Mouse (Mus musculus) thymus, adult 2 months (tissue): ENCODE data around the gene Ap3m1. TPM values are rescaled to one million over a fixed set of nuclear protein-coding genes. Genes with fewer than 3 reads are reported as not detected.

ENCODE experiments used
- DNase-seq: peaks from one replicate; pipeline ENCODE4 v3.0.0; 2021
- H3K27ac ChIP-seq: fragments of 200-500 bp; 2 replicates; pipeline ENCODE4 v1.5.1; 2012; ENCODE audit warnings: low read length, control low read depth; ENCODE audit not compliant: control insufficient read depth, insufficient read depth
- H3K27me3 ChIP-seq: fragments of 200-500 bp; 2 replicates; pipeline ENCODE4 v1.6.1; 2012; ENCODE audit warnings: mild to moderate bottlenecking, low read length, moderate library complexity, mixed read lengths; ENCODE audit not compliant: control insufficient read depth, insufficient read depth
- H3K36me3 ChIP-seq: fragments of 200-500 bp; 2 replicates; pipeline ENCODE4 v1.6.1; 2012; ENCODE audit warnings: mild to moderate bottlenecking, low read length, moderate library complexity; ENCODE audit not compliant: control insufficient read depth, insufficient read depth
- H3K4me1 ChIP-seq: fragments of 200-500 bp; replicated peaks from 2 replicates; pipeline ENCODE4 v1.6.1; 2012; ENCODE audit warnings: low read length; ENCODE audit not compliant: control insufficient read depth, insufficient read depth
- H3K4me3 ChIP-seq: fragments of 200-500 bp; 2 replicates; pipeline ENCODE4 v1.5.1; 2012; ENCODE audit warnings: mild to moderate bottlenecking, low read length, control low read depth, moderate library complexity; ENCODE audit not compliant: control insufficient read depth, insufficient read depth
- CTCF ChIP-seq: fragments of 200-500 bp; IDR thresholded peaks from 2 replicates; pipeline ENCODE4 v1.5.1; 2012; ENCODE audit warnings: mild to moderate bottlenecking, control low read depth, low read length, moderate library complexity, borderline replicate concordance; ENCODE audit not compliant: control insufficient read depth, poor library complexity, insufficient read depth; ENCODE audit errors: extremely low read depth
- POLR2A ChIP-seq: fragments of 200-500 bp; IDR thresholded peaks from 2 replicates; pipeline ENCODE4 v1.6.1; 2012; ENCODE audit warnings: mild to moderate bottlenecking, low read length, control low read depth, moderate library complexity; ENCODE audit not compliant: control insufficient read depth, poor library complexity, insufficient read depth; ENCODE audit errors: extremely low read depth
- WGBS: fragments of 180-500 bp; shearing (Covaris S2); methylation state at CpG from one replicate; pipeline ENCODE4 v1.1.7; 2018; 5-methylcytosine and 5-hydroxymethylcytosine counted together
- polyA plus RNA-seq: library from polyadenylated mRNA; depleted of rRNA; stranded (reverse); fragments of >200 nt; gene quantifications from 2 replicates; pipeline ENCODE4 v1.2.3, GENCODE M21; 2012

Gene Ap3m1
- polyA plus RNA-seq, 1 experiment = 34.1 TPM

GRCm38 (mm10) chr14:21058972-21059371, 6.7 kb upstream of the Ap3m1 start:
- no peak for DNase-seq
- TF ChIP-seq CTCF (no peak), POLR2A (no peak)
- Histone ChIP-seq H3K27ac (no peak overlapping the region), H3K27me3 (no peaks in the 10 kb centered on the region), H3K4me1 (no peaks in the 10 kb centered on the region), H3K4me3 (no peak overlapping the region), H3K36me3 (no peaks in the 10 kb centered on the region)
- 96% methylated on average over 2 of the region's 2 CpGs for WGBS

DNA sequence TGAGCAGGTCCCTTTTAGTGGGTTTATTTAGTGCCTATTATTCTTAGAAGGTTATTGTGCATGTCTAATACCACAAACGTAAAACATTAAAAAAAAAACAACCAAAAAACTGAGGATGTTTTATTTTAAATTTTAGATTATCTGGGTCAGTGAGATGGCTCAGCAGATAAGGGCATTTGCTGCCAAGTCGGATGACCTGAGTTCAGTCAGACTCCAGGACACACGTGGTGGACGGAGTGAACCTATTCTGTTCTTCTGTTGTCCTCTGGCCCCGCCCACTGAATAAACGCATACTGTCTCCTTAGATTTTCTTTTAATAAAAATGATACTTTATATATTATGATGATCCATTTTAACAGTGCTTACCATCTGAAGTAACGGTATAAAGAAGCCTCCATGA, 1.3 kb upstream of the Ap3m1 start:
- Histone ChIP-seq H3K27ac (no peak overlapping the region), H3K4me1 (peaks cover 4% of the 10 kb centered on the region; the same call in 1 of the 2 replicates), H3K36me3 (no peaks in the 10 kb centered on the region), H3K4me3 (no peak overlapping the region), H3K27me3 (no peaks in the 10 kb centered on the region)
- no peak for DNase-seq
- no peak for TF ChIP-seq CTCF
- TF ChIP-seq POLR2A = no peak
- WGBS = 88% methylated on average over 7 of the region's 7 CpGs

GRCm38 (mm10) chr14:21053151-21053550, 843 bp upstream of the Ap3m1 start:
- Histone ChIP-seq H3K27me3 (no peaks in the 10 kb centered on the region), H3K27ac (no peak overlapping the region), H3K4me3 (peak overlapping the region; percentile 53; the same call in 1 of the 2 replicates), H3K4me1 (peaks cover 4% of the 10 kb centered on the region; the same call in 1 of the 2 replicates), H3K36me3 (no peaks in the 10 kb centered on the region)
- DNase-seq = no peak
- TF ChIP-seq POLR2A = no peak
- TF ChIP-seq CTCF = no peak
- WGBS = 17% methylated on average over 8 of the region's 8 CpGs

DNA sequence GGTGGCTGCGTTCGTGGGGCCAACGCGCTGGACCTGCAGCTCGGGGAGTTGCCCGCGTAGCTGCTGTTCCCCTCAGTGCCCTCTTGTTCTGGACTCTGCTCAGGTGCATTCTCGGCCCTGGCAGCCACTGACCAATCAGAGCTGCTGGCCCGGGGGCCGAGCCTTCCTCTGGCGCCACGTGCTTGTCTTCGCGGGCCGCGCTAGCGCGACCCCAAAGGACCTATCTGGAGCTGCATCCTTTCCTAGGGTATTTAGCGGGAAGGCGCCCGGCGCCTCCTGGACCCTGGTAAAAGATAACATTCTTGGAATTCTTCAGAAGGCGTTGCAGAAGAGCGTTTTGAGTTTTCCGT, 448 bp upstream of the Ap3m1 start:
- Histone ChIP-seq H3K27me3 (no peaks in the 10 kb centered on the region), H3K4me1 (peaks cover 4% of the 10 kb centered on the region; the same call in 1 of the 2 replicates), H3K27ac (no peak overlapping the region), H3K36me3 (no peaks in the 10 kb centered on the region), H3K4me3 (peak overlapping the region; percentile 53)
- no peak for DNase-seq
- TF ChIP-seq POLR2A = no peak
- no peak for TF ChIP-seq CTCF
- WGBS = under 1% methylated on average over 25 of the region's 25 CpGs

DNA sequence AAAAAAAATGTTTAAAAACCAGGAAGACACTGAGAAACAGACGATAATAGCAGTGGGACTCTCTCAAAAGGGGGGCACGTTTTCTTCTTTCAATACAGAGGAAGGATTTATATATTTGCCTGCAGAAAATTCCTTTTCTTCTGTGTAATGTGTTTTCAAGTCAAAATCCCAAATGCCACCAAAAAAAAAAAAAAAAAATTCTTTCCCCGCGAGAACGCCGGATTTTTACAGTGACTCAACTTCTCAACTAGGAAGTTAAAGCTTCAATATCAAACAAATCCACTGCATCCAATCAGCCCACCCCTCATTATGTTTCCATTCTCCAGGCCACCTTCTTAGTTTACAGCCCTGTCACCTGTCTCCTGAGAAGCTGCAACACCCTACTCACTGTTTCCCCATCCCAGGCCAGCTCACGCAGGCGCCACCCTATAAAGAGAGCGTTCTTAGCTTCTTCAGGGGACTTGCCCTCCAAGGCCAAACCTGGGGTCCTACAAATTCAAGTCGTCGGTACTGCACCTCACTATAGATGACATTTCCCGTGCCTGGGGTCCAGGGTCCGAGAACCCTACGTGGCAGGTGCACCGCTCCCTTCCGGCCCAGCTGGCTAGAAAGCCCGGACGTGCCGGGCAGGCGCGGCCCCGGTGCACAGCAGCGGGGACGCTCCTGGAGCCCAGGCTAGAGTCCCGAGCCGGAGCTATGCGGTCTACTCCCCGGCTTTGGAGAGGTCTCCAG, 762 bp downstream of the Ap3m1 start:
- peak overlapping the region; percentile 75 for H3K27ac ChIP-seq
- H3K36me3 ChIP-seq = no peaks in the 10 kb centered on the region
- H3K27me3 ChIP-seq = no peaks in the 10 kb centered on the region
- H3K4me1 ChIP-seq = peaks cover 4% of the 10 kb centered on the region; the same call in 1 of the 2 replicates
- no peak for TF ChIP-seq CTCF
- TF ChIP-seq POLR2A = no peak
- 5% methylated on average over 28 of the region's 28 CpGs for WGBS
- peak overlapping the region; percentile 61 for H3K4me3 ChIP-seq
- no peak for DNase-seq

- 82% methylated on average over 3 of the region's 3 CpGs for WGBS
- Histone ChIP-seq H3K4me3 (no peak overlapping the region), H3K4me1 (peaks cover 4% of the 10 kb centered on the region; the same call in 1 of the 2 replicates), H3K27ac (no peak overlapping the region), H3K36me3 (no peaks in the 10 kb centered on the region), H3K27me3 (no peaks in the 10 kb centered on the region)
- TF ChIP-seq POLR2A (no peak), CTCF (no peak)
- peak; percentile 27 for DNase-seq
Measured at GRCm38 (mm10) chr14:21050734-21051133, 1.6 kb downstream of the Ap3m1 start.

GRCm38 (mm10) chr14:21048879-21049278, 3.4 kb downstream of the Ap3m1 start:
- DNase-seq = peak; percentile 63
- Histone ChIP-seq H3K4me1 (peaks cover 4% of the 10 kb centered on the region; the same call in 1 of the 2 replicates), H3K36me3 (no peaks in the 10 kb centered on the region), H3K4me3 (no peak overlapping the region), H3K27me3 (no peaks in the 10 kb centered on the region), H3K27ac (no peak overlapping the region)
- no peak for TF ChIP-seq CTCF
- TF ChIP-seq POLR2A = no peak

DNA sequence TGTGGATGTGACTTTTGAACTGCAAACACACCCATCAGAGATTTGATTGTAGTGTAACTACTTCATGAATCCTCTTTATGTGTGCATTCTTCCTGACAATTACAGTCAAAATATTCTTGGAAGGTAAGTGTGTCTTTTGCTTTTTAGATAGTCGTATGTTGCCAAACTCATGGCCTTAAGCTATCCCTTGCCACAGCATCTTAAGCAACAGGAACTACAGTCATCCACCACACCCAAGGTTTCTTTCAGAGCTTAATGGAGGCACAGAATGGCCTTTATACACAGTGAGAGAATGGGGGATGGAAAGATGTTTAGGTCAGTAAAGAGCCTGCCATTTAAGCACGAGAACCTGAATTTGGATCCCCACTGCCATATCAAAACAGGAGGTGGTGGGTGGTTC, 4.5 kb downstream of the Ap3m1 start:
- 88% methylated on average over 2 of the region's 2 CpGs for WGBS
- DNase-seq = no peak
- H3K4me3 ChIP-seq = no peak overlapping the region
- H3K27ac ChIP-seq = no peak overlapping the region
- H3K36me3 ChIP-seq = no peaks in the 10 kb centered on the region
- H3K4me1 ChIP-seq = peaks cover 2% of the 10 kb centered on the region; the same call in 1 of the 2 replicates
- TF ChIP-seq CTCF = no peak
- TF ChIP-seq POLR2A = no peak
- no peaks in the 10 kb centered on the region for H3K27me3 ChIP-seq
